Mouse (Mus musculus): ENCODE data around the gene Abhd17c.

Gene Abhd17c

GRCm38 (mm10) chr7:84120142-84120760 lies 31.4 kb downstream of the Abhd17c start:
- no peak for ATAC-seq (ENCODE audit: insufficient number of reproducible peaks, low FRiP score, low TSS enrichment)

- no peak for ATAC-seq (ENCODE audit: insufficient number of reproducible peaks, low FRiP score, low TSS enrichment)
These were observed 32.2 kb downstream of the Abhd17c start for GRCm38 (mm10) chr7:84119216-84120105.

- no peak for ATAC-seq (ENCODE audit: insufficient number of reproducible peaks, low FRiP score, low TSS enrichment)
These were observed 34.1 kb downstream of the Abhd17c start for GRCm38 (mm10) chr7:84117543-84118122.

GRCm38 (mm10) chr7:84116621-84117542 lies 34.8 kb downstream of the Abhd17c start:
- no peak for ATAC-seq (ENCODE audit: insufficient number of reproducible peaks, low FRiP score, low TSS enrichment)

GRCm38 (mm10) chr7:84115385-84115784 lies 36.3 kb downstream of the Abhd17c start:
- no peak for ATAC-seq (ENCODE audit: insufficient number of reproducible peaks, low FRiP score, low TSS enrichment)

- ATAC-seq (ENCODE audit: insufficient number of reproducible peaks, low FRiP score, low TSS enrichment) = no peak
These were observed 36.9 kb downstream of the Abhd17c start for GRCm38 (mm10) chr7:84114775-84115174.

GRCm38 (mm10) chr7:84113035-84113390 lies 38.7 kb downstream of the Abhd17c start:
- ATAC-seq (ENCODE audit: insufficient number of reproducible peaks, low FRiP score, low TSS enrichment) = no peak

GRCm38 (mm10) chr7:84112351-84113034 lies 39.2 kb downstream of the Abhd17c start:
- ATAC-seq (ENCODE audit: insufficient number of reproducible peaks, low FRiP score, low TSS enrichment) = no peak

GRCm38 (mm10) chr7:84111716-84112350 lies 39.9 kb downstream of the Abhd17c start:
- ATAC-seq (ENCODE audit: insufficient number of reproducible peaks, low FRiP score, low TSS enrichment) = no peak

GRCm38 (mm10) chr7:84106942-84107341 lies 44.8 kb downstream of the Abhd17c start:
- ATAC-seq (ENCODE audit: insufficient number of reproducible peaks, low FRiP score, low TSS enrichment) = no peak

GRCm38 (mm10) chr7:84102589-84102988 lies 49.1 kb downstream of the Abhd17c start:
- no peak for ATAC-seq (ENCODE audit: insufficient number of reproducible peaks, low FRiP score, low TSS enrichment)

GRCm38 (mm10) chr7:84100672-84101071 lies 51.0 kb downstream of the Abhd17c start:
- no peak for ATAC-seq (ENCODE audit: insufficient number of reproducible peaks, low FRiP score, low TSS enrichment)

GRCm38 (mm10) chr7:84098098-84098497 lies 53.6 kb downstream of the Abhd17c start:
- no peak for ATAC-seq (ENCODE audit: insufficient number of reproducible peaks, low FRiP score, low TSS enrichment)

- no peak for ATAC-seq (ENCODE audit: insufficient number of reproducible peaks, low FRiP score, low TSS enrichment)
These were observed 55.2 kb downstream of the Abhd17c start for GRCm38 (mm10) chr7:84096501-84096900.

GRCm38 (mm10) chr7:84090793-84091192 lies 60.9 kb downstream of the Abhd17c start:
- no peak for ATAC-seq (ENCODE audit: insufficient number of reproducible peaks, low FRiP score, low TSS enrichment)

- ATAC-seq (ENCODE audit: insufficient number of reproducible peaks, low FRiP score, low TSS enrichment) = no peak
These were observed 61.9 kb downstream of the Abhd17c start for GRCm38 (mm10) chr7:84089777-84090176.

GRCm38 (mm10) chr7:84088971-84089370 lies 62.7 kb downstream of the Abhd17c start:
- no peak for ATAC-seq (ENCODE audit: insufficient number of reproducible peaks, low FRiP score, low TSS enrichment)

GRCm38 (mm10) chr7:84088191-84088590 lies 63.5 kb downstream of the Abhd17c start:
- ATAC-seq (ENCODE audit: insufficient number of reproducible peaks, low FRiP score, low TSS enrichment) = no peak

Measured in cerebellum, adult (tissue).